Mouse (Mus musculus) urinary bladder, postnatal 25 days (tissue): ENCODE data around the gene Mup15.
"Not testable (repeated sequence)": the region's sequence is repeated elsewhere in the genome, so short reads cannot be mapped to it uniquely, and the experiment has no call there.

Source experiments
- DNase-seq: peaks from one replicate; pipeline ENCODE4 v3.0.0; 2022; ENCODE audit warnings: low spot score

Gene Mup15

GRCm38 (mm10) chr4:61439643-61440042 is at the start of gene Mup15:
Mup15 (minus strand) TSS chr4:61439743.
- DNase-seq = not testable (repeated sequence)
